Mouse (Mus musculus) adrenal gland, adult (tissue): ENCODE measurements at regions not wholly inside any gene's neighbourhood (a gene's known extent, or its start where the extent isn't known, plus 50 kb on each side); places are given as distances from the start of the nearest gene placed in this dataset.
A peak's percentile ranks its signal among the peaks of the same experiment; 100 is the strongest.

Source experiments
- DNase-seq, 2 experiments: peaks; one replicate each; pipeline ENCODE4 v3.0.0; 2022 to 2023; ENCODE audit warnings: low spot score in 1 of 2; ENCODE audit not compliant: inconsistent age in 2 of 2

GRCm38 (mm10) chr3:20695322-20695859, 328.4 kb upstream of the Agtr1b start:
- no peak for DNase-seq

- no peak for DNase-seq
These were observed 314.0 kb upstream of the Agtr1b start for GRCm38 (mm10) chr3:20680944-20681494.

GRCm38 (mm10) chr3:20661883-20662282, 294.9 kb upstream of the Agtr1b start:
- no peak for DNase-seq

GRCm38 (mm10) chr3:20655345-20655744, 288.4 kb upstream of the Agtr1b start:
- peak in 1 of 2 experiments; percentile 73 for DNase-seq
